In the genomic region with DNA sequence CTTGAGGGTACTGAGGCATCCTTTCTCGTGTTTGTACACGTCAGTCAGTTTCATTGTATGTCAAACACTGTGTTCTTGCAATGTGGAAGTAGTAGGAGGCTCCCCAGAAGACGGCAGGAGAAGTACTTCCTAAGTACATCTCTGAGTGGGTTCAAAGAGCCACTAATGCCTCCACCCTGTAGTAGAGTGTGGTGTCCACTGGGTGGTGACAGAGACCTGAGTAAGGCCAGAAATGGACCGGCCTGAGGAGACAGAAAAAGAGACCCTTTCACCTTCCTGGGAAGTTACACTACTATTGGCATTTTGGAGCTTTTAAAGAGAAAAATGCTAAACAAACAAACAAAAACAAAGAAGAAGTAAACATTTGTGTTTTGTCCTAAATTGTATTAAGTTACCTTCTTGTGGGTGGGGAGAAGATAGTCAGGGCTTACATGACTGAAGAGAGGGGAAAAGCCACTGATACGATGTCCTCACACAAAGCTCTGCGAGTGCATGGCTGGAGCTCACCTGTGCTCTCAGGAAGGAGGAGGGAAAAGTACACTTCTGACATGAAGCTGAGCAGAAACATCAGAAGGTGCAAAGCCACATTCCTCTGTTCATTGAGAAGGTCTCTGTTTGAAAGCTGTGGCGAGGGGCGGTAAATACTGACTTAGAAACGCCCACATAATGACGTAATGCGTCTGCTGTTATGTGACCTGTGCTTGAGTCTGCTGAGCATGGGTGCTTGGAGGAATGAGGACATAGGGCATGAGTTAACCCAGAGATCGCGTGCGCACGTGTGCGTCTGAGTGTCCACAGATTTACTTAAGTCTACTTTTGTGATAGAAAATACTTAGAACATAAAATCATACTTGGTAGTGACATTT, we compare ENCODE assay signal across 8 mouse cellular contexts.
DNase-seq lines count a peak whose midpoint lies in the region; ATAC-seq and TF ChIP-seq lines count a peak whose summit lies in the region.

No protein-coding gene starts in this region.

- TF ChIP-seq EP300 in liver, embryonic 14.5 days (IDR thresholded peaks at IDR 0.05; ENCODE audit: low read depth): no peak

- H3K4me3 ChIP-seq in kidney, embryonic 14.5 days (ENCODE audit: low read length): no peak overlapping the region
- no peak overlapping the region for H3K4me3 ChIP-seq in liver, embryonic 14.5 days (ENCODE audit: insufficient read depth in 1 of 2, low read depth in 2 of 2, low read length in 2 of 2)
- H3K4me3 ChIP-seq in neural tube, embryonic 12.5 days: no peak overlapping the region

- no peaks in the 10 kb centered on the region for H3K4me1 ChIP-seq in kidney, embryonic 14.5 days (ENCODE audit: control insufficient read depth, insufficient read depth, low read length)
- H3K4me1 ChIP-seq in liver, embryonic 14.5 days (replicated peaks; ENCODE audit: control insufficient read depth in 2 of 2, insufficient read depth in 2 of 2, low read length in 1 of 2): peaks cover 0 to 1% of the 10 kb centered on the region in 2 experiments; a peak in 2 of 4 replicates
- no peaks in the 10 kb centered on the region for H3K4me1 ChIP-seq in neural tube, embryonic 12.5 days

- WGBS in kidney, embryonic 14.5 days: 79% methylated on average over 16 of the region's 16 CpGs
- WGBS in liver, embryonic 14.5 days (ENCODE audit: insufficient replicate concordance): 73% methylated on average over 16 of the region's 16 CpGs
- 86% methylated on average over 16 of the region's 16 CpGs for WGBS in neural tube, embryonic 12.5 days

- ATAC-seq in kidney, embryonic 14.5 days (ENCODE audit: low FRiP score, low TSS enrichment): peak; percentile 81; the same call in 1 of the 2 replicates
- ATAC-seq in liver, embryonic 14.5 days (ENCODE audit: insufficient read depth): 0 out of 2 replicates have a peak, but pooled peaks have one; percentile 41
- peak; percentile 86 for ATAC-seq in neural tube, embryonic 12.5 days (ENCODE audit: low FRiP score, low read depth)

- no peaks in the 10 kb centered on the region for H3K27me3 ChIP-seq in kidney, embryonic 14.5 days (ENCODE audit: control insufficient read depth, insufficient read depth, low read length)
- no peaks in the 10 kb centered on the region for H3K27me3 ChIP-seq in liver, embryonic 14.5 days (ENCODE audit: control insufficient read depth, insufficient read depth, low read length)
- no peaks in the 10 kb centered on the region for H3K27me3 ChIP-seq in neural tube, embryonic 12.5 days (replicated peaks)

- intact Hi-C loops in gastrocnemius, postnatal 14 days (cut with DNase I; ENCODE audit: low total_unique reads): no loop called here

- H3K9ac ChIP-seq in kidney, embryonic 14.5 days (ENCODE audit: low read depth, low read length): no peak overlapping the region
- H3K9ac ChIP-seq in liver, embryonic 14.5 days (replicated peaks): no peak overlapping the region
- no peak overlapping the region for H3K9ac ChIP-seq in neural tube, embryonic 12.5 days

- peak; percentile 76 for TF ChIP-seq CTCF in liver, embryonic 14.5 days (IDR thresholded peaks at IDR 0.05; ENCODE audit: low read depth)

- peaks cover 34% of the 10 kb centered on the region for H3K36me3 ChIP-seq in kidney, embryonic 14.5 days (ENCODE audit: control insufficient read depth, insufficient read depth, low read length)
- H3K36me3 ChIP-seq in liver, embryonic 14.5 days (replicated peaks; ENCODE audit: control insufficient read depth, insufficient read depth, low read depth): peaks cover 19% of the 10 kb centered on the region
- H3K36me3 ChIP-seq in neural tube, embryonic 12.5 days: peaks cover 32% of the 10 kb centered on the region

- DNase-seq in urinary bladder, postnatal 36 days (ENCODE audit: low spot score in 2 of 2): peak; percentile 27 to 35
- DNase-seq in urinary bladder, adult 2 months (ENCODE audit: low spot score): no peak
- DNase-seq in cerebellum, postnatal 10 days: peak; percentile 83
- peak; percentile 27 for DNase-seq in gastrocnemius, postnatal 14 days
- no peak for DNase-seq in liver, embryonic 14.5 days (ENCODE audit: low read depth in 3 of 3, low spot score in 3 of 3)
- no peak for DNase-seq in c-Kit-positive CD71-positive TER-119-positive erythroid progenitor cells, embryonic 14.5 days (ENCODE audit: low spot score)

- no peaks in the 10 kb centered on the region for H3K9me3 ChIP-seq in kidney, embryonic 14.5 days (ENCODE audit: control insufficient read depth, low read length)
- no peaks in the 10 kb centered on the region for H3K9me3 ChIP-seq in liver, embryonic 14.5 days (ENCODE audit: control insufficient read depth, low read length)
- H3K9me3 ChIP-seq in neural tube, embryonic 12.5 days: no peaks in the 10 kb centered on the region

- no peak overlapping the region for H3K4me2 ChIP-seq in kidney, embryonic 14.5 days (replicated peaks; ENCODE audit: low read depth, low read length)
- no peak overlapping the region for H3K4me2 ChIP-seq in liver, embryonic 14.5 days (ENCODE audit: low read depth)
- no peak overlapping the region for H3K4me2 ChIP-seq in neural tube, embryonic 12.5 days (replicated peaks)

- no peak overlapping the region for H3K27ac ChIP-seq in kidney, embryonic 14.5 days (ENCODE audit: low read depth, low read length)
- no peak overlapping the region for H3K27ac ChIP-seq in liver, embryonic 14.5 days
- no peak overlapping the region for H3K27ac ChIP-seq in neural tube, embryonic 12.5 days

Comparison
In these comparisons a context has a peak if more than half of its experiments do, and no peak if none do; other contexts are left out.
1. DNase-seq: peak in urinary bladder, postnatal 36 days (2 of 2), cerebellum, postnatal 10 days (2 of 2) and gastrocnemius, postnatal 14 days (single experiment); none in urinary bladder, adult 2 months (single experiment), liver, embryonic 14.5 days (0 of 3) and c-Kit-positive CD71-positive TER-119-positive erythroid progenitor cells, embryonic 14.5 days (single experiment).
2. Peak in every context shown above with its lines, with median percentiles within 50 percentile points of each other: ATAC-seq.